Mouse (Mus musculus): ENCODE data around the gene Agrn. TPM values are rescaled to one million over a fixed set of nuclear protein-coding genes. Genes with fewer than 3 reads are reported as not detected.

The Agrn gene
- polyA plus RNA-seq, 1 experiment from 2014 or later = 165 TPM

- no peak overlapping the region for H3K4me2 ChIP-seq (replicated peaks)
- WGBS = 83% methylated on average over 16 of the region's 16 CpGs
- H3K4me3 ChIP-seq = no peak overlapping the region
- H3K27ac ChIP-seq = no peak overlapping the region
- H3K36me3 ChIP-seq = peaks cover 15% of the 10 kb centered on the region
- H3K4me1 ChIP-seq = no peaks in the 10 kb centered on the region
- no peak overlapping the region for H3K9ac ChIP-seq
- no peaks in the 10 kb centered on the region for H3K9me3 ChIP-seq
- no peak for ATAC-seq (ENCODE audit: low FRiP score, low read depth)
- H3K27me3 ChIP-seq (replicated peaks) = no peaks in the 10 kb centered on the region
Measured at GRCm38 (mm10) chr4:156217022-156217669, 19.9 kb upstream of the Agrn start.

GRCm38 (mm10) chr4:156216196-156216595 lies 18.9 kb upstream of the Agrn start:
- H3K27me3 ChIP-seq (replicated peaks) = no peaks in the 10 kb centered on the region
- WGBS = 91% methylated on average over 2 of the region's 2 CpGs
- ATAC-seq (ENCODE audit: low FRiP score, low read depth) = no peak
- H3K4me2 ChIP-seq (replicated peaks) = no peak overlapping the region
- peaks cover 9% of the 10 kb centered on the region; the same call in 1 of the 2 replicates for H3K36me3 ChIP-seq
- no peaks in the 10 kb centered on the region for H3K9me3 ChIP-seq
- no peak overlapping the region for H3K9ac ChIP-seq
- H3K27ac ChIP-seq = no peak overlapping the region
- no peak overlapping the region for H3K4me3 ChIP-seq
- H3K4me1 ChIP-seq = no peaks in the 10 kb centered on the region

- Histone ChIP-seq H3K27ac (no peak within 1 kb of the TSS), H3K27me3 (replicated peaks) (no peaks in the 10 kb centered on the region), H3K4me3 (no peak within 1 kb of the TSS), H3K9ac (no peak within 1 kb of the TSS), H3K4me1 (no peaks in the 10 kb centered on the region), H3K9me3 (no peaks in the 10 kb centered on the region), H3K4me2 (replicated peaks) (no peak within 1 kb of the TSS), H3K36me3 (peaks cover 9% of the 10 kb centered on the region; the same call in 1 of the 2 replicates)
- WGBS = 81% methylated on average over 4 of the region's 4 CpGs
- ATAC-seq (ENCODE audit: low FRiP score, low read depth) = no peak
Measured at GRCm38 (mm10) chr4:156215649-156216048, 18.4 kb upstream of the Agrn start, which contains the start of gene Perm1. Gene Perm1, plus strand, starts transcription at chr4:156215868.

- Histone ChIP-seq H3K4me2 (replicated peaks) (no peak overlapping the region), H3K27me3 (replicated peaks) (no peaks in the 10 kb centered on the region), H3K9me3 (no peaks in the 10 kb centered on the region), H3K4me3 (no peak overlapping the region), H3K9ac (no peak overlapping the region), H3K27ac (no peak overlapping the region), H3K36me3 (peaks cover 6% of the 10 kb centered on the region; the same call in 1 of the 2 replicates), H3K4me1 (no peaks in the 10 kb centered on the region)
- ATAC-seq (ENCODE audit: low FRiP score, low read depth) = no peak
- WGBS = 94% methylated on average over 13 of the region's 13 CpGs
Measured at GRCm38 (mm10) chr4:156213134-156213533, 15.8 kb upstream of the Agrn start.

- Histone ChIP-seq H3K4me2 (replicated peaks) (no peak overlapping the region), H3K9ac (no peak overlapping the region), H3K27ac (no peak overlapping the region), H3K4me3 (no peak overlapping the region), H3K9me3 (no peaks in the 10 kb centered on the region), H3K36me3 (peaks cover 8% of the 10 kb centered on the region; the same call in 1 of the 2 replicates), H3K27me3 (replicated peaks) (no peaks in the 10 kb centered on the region), H3K4me1 (peaks cover 8% of the 10 kb centered on the region)
- no peak for ATAC-seq (ENCODE audit: low FRiP score, low read depth)
- WGBS = 78% methylated on average over 13 of the region's 13 CpGs
Measured at GRCm38 (mm10) chr4:156209963-156210635, 12.8 kb upstream of the Agrn start.

GRCm38 (mm10) chr4:156208872-156209271 lies 11.6 kb upstream of the Agrn start:
- 89% methylated on average over 4 of the region's 4 CpGs for WGBS
- Histone ChIP-seq H3K9ac (no peak overlapping the region), H3K9me3 (no peaks in the 10 kb centered on the region), H3K4me1 (peaks cover 18% of the 10 kb centered on the region), H3K36me3 (peaks cover 5% of the 10 kb centered on the region; the same call in 1 of the 2 replicates), H3K27me3 (replicated peaks) (no peaks in the 10 kb centered on the region), H3K27ac (no peak overlapping the region), H3K4me2 (replicated peaks) (no peak overlapping the region), H3K4me3 (no peak overlapping the region)
- no peak for ATAC-seq (ENCODE audit: low FRiP score, low read depth)

GRCm38 (mm10) chr4:156203413-156204131 lies 6.3 kb upstream of the Agrn start:
- H3K27ac ChIP-seq = no peak overlapping the region
- H3K27me3 ChIP-seq (replicated peaks) = peaks cover 4% of the 10 kb centered on the region
- no peaks in the 10 kb centered on the region for H3K9me3 ChIP-seq
- H3K4me2 ChIP-seq (replicated peaks) = peak overlapping the region; percentile 96
- peak overlapping the region; percentile 62 for H3K4me3 ChIP-seq
- peak; percentile 26 for ATAC-seq (ENCODE audit: low FRiP score, low read depth)
- under 1% methylated on average over 49 of the region's 49 CpGs for WGBS
- 0 out of 2 replicates have a peak, but pooled peaks cover 3% of the 10 kb centered on the region for H3K36me3 ChIP-seq
- H3K9ac ChIP-seq = peak overlapping the region; percentile 73
- peaks cover 25% of the 10 kb centered on the region for H3K4me1 ChIP-seq

GRCm38 (mm10) chr4:156203001-156203412 lies 5.7 kb upstream of the Agrn start, which contains the start of gene AW011738:
Gene AW011738, plus strand, starts transcription at chr4:156203304.
- H3K4me1 ChIP-seq = peaks cover 25% of the 10 kb centered on the region
- H3K36me3 ChIP-seq = 0 out of 2 replicates have a peak, but pooled peaks cover 1% of the 10 kb centered on the region
- ATAC-seq (ENCODE audit: low FRiP score, low read depth) = peak; percentile 81
- WGBS = under 1% methylated on average over 37 of the region's 39 CpGs
- H3K4me3 ChIP-seq = peak within 1 kb of the TSS; percentile 62
- H3K9ac ChIP-seq = peak within 1 kb of the TSS; percentile 73
- peak within 1 kb of the TSS; percentile 96 for H3K4me2 ChIP-seq (replicated peaks)
- H3K27me3 ChIP-seq (replicated peaks) = peaks cover 4% of the 10 kb centered on the region
- no peak within 1 kb of the TSS for H3K27ac ChIP-seq
- no peaks in the 10 kb centered on the region for H3K9me3 ChIP-seq

- WGBS = 50% methylated on average over 12 of the region's 12 CpGs
- peaks cover 4% of the 10 kb centered on the region for H3K27me3 ChIP-seq (replicated peaks)
- H3K36me3 ChIP-seq = no peaks in the 10 kb centered on the region
- peak overlapping the region; percentile 96 for H3K4me2 ChIP-seq (replicated peaks)
- no peak overlapping the region for H3K27ac ChIP-seq
- peaks cover 25% of the 10 kb centered on the region for H3K4me1 ChIP-seq
- peak overlapping the region; percentile 73; the same call in 1 of the 2 replicates for H3K9ac ChIP-seq
- no peak for ATAC-seq (ENCODE audit: low FRiP score, low read depth)
- H3K4me3 ChIP-seq = peak overlapping the region; percentile 62; the same call in 1 of the 2 replicates
- H3K9me3 ChIP-seq = no peaks in the 10 kb centered on the region
Measured at GRCm38 (mm10) chr4:156202462-156202893, 5.2 kb upstream of the Agrn start.

- no peak for ATAC-seq (ENCODE audit: low FRiP score, low read depth)
Measured at GRCm38 (mm10) chr4:156200623-156201475, 3.6 kb upstream of the Agrn start, which contains the start of gene Isg15. Gene Isg15, minus strand, starts transcription at chr4:156200818.

GRCm38 (mm10) chr4:156197829-156198205 lies 529 bp upstream of the Agrn start:
- peak overlapping the region; percentile 44 for H3K9ac ChIP-seq
- under 1% methylated on average over 26 of the region's 26 CpGs for WGBS
- peak overlapping the region; percentile 92 for H3K27ac ChIP-seq
- peak overlapping the region; percentile 88 for H3K4me2 ChIP-seq (replicated peaks)
- ATAC-seq (ENCODE audit: low FRiP score, low read depth) = peak; percentile 95
- peaks cover 25% of the 10 kb centered on the region for H3K36me3 ChIP-seq
- H3K4me1 ChIP-seq = peaks cover 44% of the 10 kb centered on the region
- no peaks in the 10 kb centered on the region for H3K27me3 ChIP-seq (replicated peaks)
- peak overlapping the region; percentile 96 for H3K4me3 ChIP-seq
- no peaks in the 10 kb centered on the region for H3K9me3 ChIP-seq

More at GRCm38 (mm10) chr4:156200623-156201475, 3.6 kb upstream of the Agrn start, which contains the start of gene Isg15:
- peaks cover 4% of the 10 kb centered on the region for H3K27me3 ChIP-seq (replicated peaks)
- no peak within 1 kb of the TSS for H3K4me2 ChIP-seq (replicated peaks)
- H3K4me3 ChIP-seq = no peak within 1 kb of the TSS
- 70% methylated on average over 10 of the region's 10 CpGs for WGBS
- H3K4me1 ChIP-seq = peaks cover 32% of the 10 kb centered on the region
- no peaks in the 10 kb centered on the region for H3K9me3 ChIP-seq
- H3K9ac ChIP-seq = no peak within 1 kb of the TSS
- H3K36me3 ChIP-seq = no peaks in the 10 kb centered on the region
- H3K27ac ChIP-seq = no peak within 1 kb of the TSS
